Mouse (Mus musculus) brain, embryonic 14.5 days (tissue): ENCODE measurements around the gene Fads3. TPM values are rescaled to one million over a fixed set of nuclear protein-coding genes. Genes with fewer than 3 reads are reported as not detected.

Source experiments
- DNase-seq: peaks from one replicate; pipeline ENCODE4 v3.0.0-alpha.2; 2011; ENCODE audit warnings: low read depth
- CTCF ChIP-seq: fragments of 200-500 bp; IDR thresholded peaks from 2 replicates; pipeline ENCODE4 v1.5.1; 2012; ENCODE audit warnings: inconsistent platforms, mild to moderate bottlenecking, moderate library complexity, borderline replicate concordance; ENCODE audit not compliant: insufficient read depth, insufficient read length; ENCODE audit errors: extremely low read depth
- POLR2A ChIP-seq: fragments of 200-500 bp; IDR thresholded peaks from 2 replicates; pipeline ENCODE4 v1.6.1; 2012; ENCODE audit warnings: mild to moderate bottlenecking, inconsistent platforms, borderline replicate concordance; ENCODE audit not compliant: poor library complexity, insufficient read depth, insufficient read length, severe bottlenecking; ENCODE audit errors: extremely low read depth
- polyA plus RNA-seq: library from polyadenylated mRNA; depleted of rRNA; stranded (reverse); fragments of >200 nt; gene quantifications from 2 replicates; pipeline ENCODE4 v1.2.3, GENCODE M21; 2012

Gene Fads3
- polyA plus RNA-seq, 1 experiment, result 42.8 TPM

GRCm38 (mm10) chr19:10043643-10044042 lies 2.3 kb downstream of the Fads3 start:
- TF ChIP-seq POLR2A, result no peak
- no peak for DNase-seq

- no peak for DNase-seq
- no peak for TF ChIP-seq CTCF
- TF ChIP-seq POLR2A, result no peak
These were observed 4.3 kb downstream of the Fads3 start for GRCm38 (mm10) chr19:10045707-10046106.

- DNase-seq, result no peak
These were observed 5.0 kb downstream of the Fads3 start for GRCm38 (mm10) chr19:10046346-10046745.

GRCm38 (mm10) chr19:10046983-10047382 lies 5.6 kb downstream of the Fads3 start:
- TF ChIP-seq CTCF (no peak), POLR2A (no peak)
- DNase-seq, result no peak

More at GRCm38 (mm10) chr19:10046346-10046745, 5.0 kb downstream of the Fads3 start:
- no peak for TF ChIP-seq POLR2A

- TF ChIP-seq CTCF (no peak), POLR2A (no peak)
- DNase-seq, result no peak
These were observed 8.2 kb downstream of the Fads3 start for GRCm38 (mm10) chr19:10049533-10049932.

GRCm38 (mm10) chr19:10050438-10050837 lies 9.1 kb downstream of the Fads3 start:
- TF ChIP-seq CTCF (no peak), POLR2A (no peak)
- no peak for DNase-seq

GRCm38 (mm10) chr19:10052698-10053097 lies 11.3 kb downstream of the Fads3 start:
- no peak for DNase-seq
- TF ChIP-seq POLR2A (no peak), CTCF (no peak)

GRCm38 (mm10) chr19:10053692-10054260 lies 12.4 kb downstream of the Fads3 start:
- TF ChIP-seq POLR2A, result no peak
- TF ChIP-seq CTCF, result no peak
- DNase-seq, result no peak

GRCm38 (mm10) chr19:10054361-10055075 lies 13.1 kb downstream of the Fads3 start:
- DNase-seq, result no peak
- TF ChIP-seq CTCF, result no peak
- TF ChIP-seq POLR2A, result no peak

- no peak for DNase-seq
- TF ChIP-seq CTCF (no peak), POLR2A (no peak)
These were observed 13.9 kb downstream of the Fads3 start for GRCm38 (mm10) chr19:10055261-10055660.

- no peak for TF ChIP-seq POLR2A
- TF ChIP-seq CTCF, result no peak
- DNase-seq, result no peak
These were observed 14.7 kb downstream of the Fads3 start for GRCm38 (mm10) chr19:10055783-10056660.

- TF ChIP-seq POLR2A (no peak), CTCF (no peak)
- DNase-seq, result no peak
These were observed 15.3 kb downstream of the Fads3 start for GRCm38 (mm10) chr19:10056686-10057085.
